Mouse (Mus musculus) bone marrow macrophage, adult 2 months (primary cell): Measurements from ENCODE around the gene Eva1c.

Experiments used
- CTCF ChIP-seq: IDR thresholded peaks from 2 replicates; pipeline ENCODE4 v1.5.1; 2012; ENCODE audit warnings: low read depth, mild to moderate bottlenecking, low read length, moderate library complexity
- POLR2A ChIP-seq: IDR thresholded peaks from 2 replicates; pipeline ENCODE4 v1.6.1; 2012; ENCODE audit warnings: mild to moderate bottlenecking, low read depth, low read length, borderline replicate concordance

DNA sequence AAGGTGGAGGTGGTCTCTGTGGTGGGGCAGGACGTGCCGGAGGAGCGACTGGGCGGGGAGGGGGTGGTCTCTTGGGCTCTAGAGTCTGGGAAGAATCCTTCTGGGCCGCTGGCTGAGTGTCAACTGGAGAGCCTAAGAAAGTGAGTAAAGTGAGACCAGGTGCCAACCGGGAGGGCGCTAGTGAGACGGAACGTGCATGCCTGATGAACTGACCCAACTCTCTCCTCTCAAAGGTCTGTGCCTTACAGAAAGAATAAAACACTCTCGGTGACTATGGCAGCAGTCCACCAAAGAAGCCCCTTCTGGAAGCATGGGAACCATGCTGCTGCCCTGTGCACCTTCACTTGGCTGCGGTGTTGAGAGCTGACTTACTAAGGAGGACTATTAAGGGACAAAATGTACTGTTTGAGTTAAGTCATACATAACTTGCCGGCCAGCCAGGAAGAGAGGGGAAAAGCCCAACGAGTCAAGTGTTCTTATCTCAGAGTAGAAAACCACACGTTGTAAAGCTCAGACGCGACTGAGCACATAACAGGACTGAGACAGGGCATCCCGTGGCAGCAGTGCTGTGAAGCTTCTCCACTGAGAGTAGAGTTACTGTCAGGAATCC, 123.9 kb downstream of the Eva1c start:
- TF ChIP-seq CTCF: no peak
- TF ChIP-seq POLR2A: no peak
